Mouse (Mus musculus) embryonic fibroblast, embryonic 13.5 days (primary cell): ENCODE measurements around the gene Zbtb11. TPM values are rescaled to one million over a fixed set of nuclear protein-coding genes. Genes with fewer than 3 reads are reported as not detected.
"Not testable (repeated sequence)": the region's sequence is repeated elsewhere in the genome, so short reads cannot be mapped to it uniquely, and the experiment has no call there.

Experiments used
- H3K27ac ChIP-seq: 2 replicates; pipeline ENCODE4 v1.5.1; 2012; ENCODE audit warnings: low read length, control low read depth, inconsistent platforms; ENCODE audit not compliant: insufficient read depth
- H3K4me1 ChIP-seq: 2 replicates; pipeline ENCODE4 v1.6.1; 2011; ENCODE audit warnings: low read length; ENCODE audit not compliant: control insufficient read depth, insufficient read depth
- H3K4me3 ChIP-seq: 2 replicates; pipeline ENCODE4 v1.5.1; 2011; ENCODE audit warnings: mild to moderate bottlenecking, control low read depth, low read length; ENCODE audit not compliant: insufficient read depth
- CTCF ChIP-seq: IDR thresholded peaks from 2 replicates; pipeline ENCODE4 v1.5.1; 2011; ENCODE audit warnings: mild to moderate bottlenecking, control low read depth, low read length, moderate library complexity, borderline replicate concordance; ENCODE audit not compliant: insufficient read depth
- POLR2A ChIP-seq: IDR thresholded peaks from 2 replicates; pipeline ENCODE4 v1.6.1; 2011; ENCODE audit warnings: low read depth, mild to moderate bottlenecking, control low read depth, low read length, moderate library complexity
- polyA plus RNA-seq: library from polyadenylated mRNA; stranded (reverse); fragments of >200 nt; gene quantifications from 2 replicates; pipeline ENCODE4 v1.2.4, GENCODE M21; 2011; ENCODE audit warnings: low read depth; ENCODE audit not compliant: missing spikeins, insufficient read length

Zbtb11 gene
- polyA plus RNA-seq, 1 experiment: 15.9 TPM

DNA sequence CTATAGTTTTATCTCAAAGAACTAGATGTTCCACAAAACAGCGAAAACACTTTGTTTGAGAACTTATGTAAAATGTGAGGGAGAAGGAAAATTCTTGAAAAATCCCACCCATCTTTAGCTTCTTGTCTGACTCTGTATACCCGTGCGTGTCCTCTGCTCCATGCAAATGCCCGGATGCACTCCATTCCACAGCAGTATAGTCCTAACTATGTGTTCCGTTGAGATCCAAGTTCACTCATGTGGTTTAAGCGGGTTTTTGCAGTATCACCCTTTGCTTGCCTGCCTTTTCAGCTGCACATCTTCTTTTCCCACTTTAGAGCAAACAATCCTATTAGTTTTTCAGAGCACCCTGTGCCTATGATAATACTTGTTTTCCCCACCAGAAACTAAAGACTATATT is 62.8 kb downstream of the Zbtb11 start:
- no peak overlapping the region for H3K27ac ChIP-seq
- TF ChIP-seq POLR2A (no peak), CTCF (no peak)
- peak overlapping the region; percentile 92 for H3K4me3 ChIP-seq
- H3K4me1 ChIP-seq: peaks cover 3% of the 10 kb centered on the region; the same call in 1 of the 2 replicates

DNA sequence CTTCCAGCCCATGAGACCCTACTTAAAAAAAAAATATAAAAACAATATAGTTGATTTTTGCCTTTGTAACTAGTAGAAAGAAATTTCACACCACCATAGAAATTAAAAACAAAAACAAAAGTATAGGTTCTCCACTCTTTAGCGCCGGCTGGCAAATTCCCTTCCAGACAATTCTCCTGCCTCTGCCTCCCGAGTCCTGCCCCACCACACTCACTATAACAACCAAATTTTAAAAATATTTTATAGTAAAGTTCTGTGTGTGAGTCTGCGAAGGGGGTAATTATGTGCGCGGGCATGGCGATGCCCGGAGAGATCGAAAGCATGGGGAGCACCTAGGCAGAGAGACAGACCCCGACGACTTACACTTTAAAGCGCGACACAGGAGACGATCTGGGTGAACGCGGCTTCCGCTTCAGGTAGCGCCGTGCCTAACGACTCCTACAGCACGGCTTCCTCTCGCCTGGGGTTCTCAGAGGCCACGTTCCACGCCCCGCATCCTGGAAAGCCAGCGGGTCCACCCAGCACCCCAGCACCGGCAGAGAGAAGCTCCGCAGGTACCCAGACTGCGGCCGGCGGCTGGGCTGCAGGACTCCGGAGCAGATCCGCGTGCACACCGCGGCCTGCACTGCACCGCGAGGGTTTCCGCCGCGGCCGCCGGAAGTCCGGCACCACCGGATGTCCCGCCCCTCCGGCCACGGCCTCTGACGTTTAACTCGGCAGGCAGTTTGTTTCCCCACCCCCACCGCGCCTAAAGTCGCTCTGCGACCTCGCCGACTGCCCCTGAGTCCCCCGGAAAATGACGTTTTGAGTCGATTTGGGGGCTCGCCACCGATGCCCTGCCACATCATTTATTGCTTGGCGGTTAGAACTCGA is 63.7 kb downstream of the Zbtb11 start, which contains the start of gene Trmt10c:
Gene Trmt10c (minus strand): TSS at position 682 of the 873 bp plus-strand sequence.
- H3K27ac ChIP-seq: peak within 1 kb of the TSS; percentile 80
- TF ChIP-seq CTCF (no peak), POLR2A (peak; percentile 87)
- H3K4me1 ChIP-seq: peaks cover 3% of the 10 kb centered on the region; the same call in 1 of the 2 replicates
- peak within 1 kb of the TSS; percentile 92 for H3K4me3 ChIP-seq

DNA sequence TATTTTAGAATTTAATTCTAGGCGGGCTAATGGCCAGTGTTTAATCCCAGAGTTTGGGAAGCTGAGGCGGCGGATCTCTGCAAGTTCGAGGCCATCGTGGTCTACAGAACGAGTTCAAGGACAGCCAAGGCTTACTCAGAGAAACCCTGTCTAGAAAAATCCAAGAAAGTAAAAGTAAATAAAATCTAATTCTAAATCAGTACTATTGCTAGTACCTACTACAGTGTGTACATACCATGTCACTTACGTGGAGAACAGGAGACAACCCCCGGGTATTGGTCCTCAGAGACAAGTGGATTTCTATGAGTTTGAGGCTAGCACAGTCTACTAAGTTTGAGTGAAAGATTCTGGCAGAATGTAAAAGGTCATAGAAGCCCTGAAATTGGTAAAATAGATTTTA is 64.4 kb downstream of the Zbtb11 start:
- peak overlapping the region; percentile 92 for H3K4me3 ChIP-seq
- TF ChIP-seq POLR2A (no peak), CTCF (no peak)
- H3K27ac ChIP-seq: peak overlapping the region; percentile 80
- peaks cover 3% of the 10 kb centered on the region; the same call in 1 of the 2 replicates for H3K4me1 ChIP-seq

DNA sequence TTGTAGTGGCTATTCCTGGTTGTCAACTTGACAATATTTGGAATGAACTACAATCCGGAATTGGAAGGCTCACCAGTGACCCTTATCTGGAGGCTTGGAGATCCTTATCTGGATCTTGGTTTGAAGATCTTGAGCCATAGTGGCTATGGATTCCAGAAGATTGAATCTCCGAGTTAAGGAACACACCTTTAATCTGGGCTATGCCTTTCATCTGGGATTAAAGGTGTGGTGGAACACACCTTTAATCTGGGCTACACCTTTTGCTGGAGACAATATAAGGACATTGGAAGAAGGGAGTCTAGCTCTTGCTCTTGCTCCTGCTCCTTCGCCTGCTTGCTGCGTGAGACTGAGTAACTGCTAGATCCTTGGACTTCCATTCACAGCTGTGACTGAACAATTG is 74.4 kb downstream of the Zbtb11 start, which contains the start of gene Senp7:
Gene Senp7 (plus strand): TSS at position 301 of the 400 bp plus-strand sequence.
- H3K4me3 ChIP-seq, H3K4me1 ChIP-seq, H3K27ac ChIP-seq: not testable (repeated sequence)

DNA sequence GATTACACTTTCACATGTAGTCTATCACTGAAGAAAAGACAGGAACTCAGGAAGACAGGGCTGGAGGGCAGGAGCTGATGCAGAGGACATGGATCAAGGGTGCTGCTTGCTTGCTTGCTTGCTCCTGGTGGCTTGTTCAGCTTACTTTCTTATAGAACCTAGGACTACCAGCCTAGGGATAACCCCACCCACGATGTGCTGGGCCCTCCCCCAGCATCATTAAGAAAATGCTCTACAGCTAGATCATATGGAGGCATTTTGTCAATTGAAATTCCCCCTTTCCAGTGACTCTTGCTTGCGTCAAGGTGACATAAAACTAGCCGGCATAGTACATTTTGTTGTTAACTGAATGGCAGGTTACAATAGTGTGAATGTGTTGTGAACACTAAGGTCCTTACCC is 82.2 kb downstream of the Zbtb11 start:
- Histone ChIP-seq H3K4me1 (no peaks in the 10 kb centered on the region), H3K27ac (no peak overlapping the region), H3K4me3 (no peak overlapping the region)
- no peak for TF ChIP-seq CTCF
- TF ChIP-seq POLR2A: no peak

DNA sequence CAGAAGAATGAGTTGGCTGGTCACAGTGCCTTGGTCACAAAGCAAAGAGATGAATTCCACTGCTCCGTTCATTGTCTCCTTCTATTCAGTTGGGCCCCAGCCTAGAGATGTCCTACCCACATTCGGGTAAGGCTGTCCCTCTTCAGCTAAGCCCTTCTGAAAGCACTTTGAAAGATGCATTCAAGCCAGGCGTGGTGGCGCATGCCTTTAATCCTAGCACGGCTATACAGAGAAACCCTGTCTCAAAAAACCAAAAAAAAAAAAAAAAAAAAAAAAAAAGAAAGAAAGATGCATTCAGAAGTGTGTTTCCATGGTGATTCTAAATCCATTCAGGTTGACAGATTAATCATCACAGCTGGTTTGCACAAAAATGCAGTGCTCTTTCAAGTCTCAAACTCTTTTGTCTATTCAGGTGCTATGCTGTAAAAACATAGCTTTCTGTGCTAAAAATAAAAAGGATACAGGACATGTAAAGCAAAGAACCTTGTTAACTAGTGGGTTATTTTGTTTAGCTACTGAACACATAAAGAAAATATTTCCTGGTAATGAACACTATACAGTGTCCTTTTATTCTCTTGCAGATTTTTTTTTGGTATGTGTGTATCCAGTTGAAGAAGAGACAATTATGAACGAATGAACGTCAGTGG is 83.4 kb downstream of the Zbtb11 start:
- TF ChIP-seq POLR2A: no peak
- TF ChIP-seq CTCF: no peak
- Histone ChIP-seq H3K4me1 (no peaks in the 10 kb centered on the region), H3K27ac (no peak overlapping the region), H3K4me3 (no peak overlapping the region)

DNA sequence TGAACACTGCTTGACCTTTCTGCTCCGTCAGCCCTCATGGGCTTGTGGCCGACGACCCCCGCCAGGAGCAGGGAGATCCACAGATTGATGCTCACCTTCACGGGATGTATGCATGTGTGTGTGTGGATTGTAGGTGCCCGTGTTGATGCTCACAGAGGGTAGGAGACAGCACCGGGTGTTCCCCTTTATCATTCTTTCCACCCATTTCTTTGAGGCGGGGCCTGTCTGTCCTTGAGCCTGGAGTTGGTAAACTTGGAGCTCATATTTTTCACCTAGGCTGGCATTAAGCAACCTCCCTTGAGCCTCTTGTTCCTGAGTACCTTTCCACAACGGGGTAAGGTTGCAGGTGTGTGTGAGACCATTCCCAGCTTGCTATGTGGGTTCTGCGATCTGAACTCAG is 84.5 kb downstream of the Zbtb11 start:
- no peak for TF ChIP-seq POLR2A
- TF ChIP-seq CTCF: no peak

More for the DNA sequence above, 84.5 kb downstream of the Zbtb11 start:
- Histone ChIP-seq H3K4me3 (no peak overlapping the region), H3K4me1 (no peaks in the 10 kb centered on the region), H3K27ac (no peak overlapping the region)

Other genes starting within 250 kb of the Zbtb11 start
- 13.7 and 23.2 TPM in 2 replicates for gene Nfkbiz, start 135.0 kb upstream of the Zbtb11 start, polyA plus RNA-seq
- gene Nxpe3, start 78.6 kb upstream of the Zbtb11 start, polyA plus RNA-seq: 1.1 and 1.4 TPM in 2 replicates
- gene Cep97, start 39.0 kb upstream of the Zbtb11 start, polyA plus RNA-seq: 4.3 and 6.7 TPM in 2 replicates
- 978 and 1,034 TPM in 2 replicates for gene Rpl24, start 7.6 kb upstream of the Zbtb11 start, polyA plus RNA-seq
- 179 and 181 TPM in 2 replicates for gene Pcnp, start 55.9 kb downstream of the Zbtb11 start, polyA plus RNA-seq
- 13.6 and 15.1 TPM in 2 replicates for gene Trmt10c, start 63.9 kb downstream of the Zbtb11 start, polyA plus RNA-seq
- gene Senp7, start 74.5 kb downstream of the Zbtb11 start, polyA plus RNA-seq: 22.7 and 33.2 TPM in 2 replicates
- 0.52 and 0.74 TPM in 2 replicates for gene Impg2, start 230.4 kb downstream of the Zbtb11 start, polyA plus RNA-seq